Mouse (Mus musculus): Measurements from ENCODE around the gene Nrip1. TPM values are rescaled to one million over a fixed set of nuclear protein-coding genes. Genes with fewer than 3 reads are reported as not detected.

Nrip1 gene
- total and polyA plus RNA-seq, 3 experiments = not detected

DNA sequence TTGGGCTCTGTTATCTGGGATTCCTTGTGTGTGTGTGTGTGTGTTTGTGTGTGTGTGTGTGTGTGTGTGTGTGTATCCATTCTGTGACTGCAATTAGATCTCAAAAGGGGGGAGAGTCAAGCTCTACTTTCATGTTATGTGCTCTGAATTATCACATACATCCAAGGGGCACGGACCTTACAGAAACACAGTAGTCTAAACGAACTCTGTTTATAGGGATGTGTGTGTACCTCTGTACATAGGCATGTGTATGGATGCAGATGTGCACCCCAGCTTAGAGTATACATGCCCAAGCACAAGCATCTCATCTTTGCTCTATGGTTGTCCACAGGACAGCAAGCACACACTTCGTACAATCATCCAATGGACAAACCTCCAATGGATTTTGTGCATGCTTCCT lies 98.0 kb downstream of the Nrip1 start:
- TF ChIP-seq IRF4 (IDR thresholded peaks at IDR 0.05; ENCODE audit: low read depth, low read length) (no peak), ZNF384 (IDR thresholded peaks at IDR 0.05; ENCODE audit: low read depth, low read length) (no peak), SIN3A (IDR thresholded peaks at IDR 0.05; ENCODE audit: low read length) (no peak), TCF12 (IDR thresholded peaks at IDR 0.05; ENCODE audit: low read depth, low read length) (no peak), ZMIZ1 (IDR thresholded peaks at IDR 0.05; ENCODE audit: low read depth, low read length) (no peak), KAT2A (IDR thresholded peaks at IDR 0.05; ENCODE audit: insufficient replicate concordance, low read length) (no peak), BHLHE40 (IDR thresholded peaks at IDR 0.05; ENCODE audit: low read depth, low read length) (no peak), PAX5 (IDR thresholded peaks at IDR 0.05; ENCODE audit: low read length) (no peak), EP300 (IDR thresholded peaks at IDR 0.05; ENCODE audit: low read length) (no peak), MEF2A (IDR thresholded peaks at IDR 0.05; ENCODE audit: borderline replicate concordance, low read depth, low read length) (no peak), CTCF (conservative IDR thresholded peaks at IDR 0.05 in 1 of 2, IDR thresholded peaks at IDR 0.05 in 1 of 2; ENCODE audit: low read depth in 2 of 2, low read length in 2 of 2) (no peak), ETS1 (conservative IDR thresholded peaks at IDR 0.05; ENCODE audit: low read depth, low read length) (no peak), NRF1 (IDR thresholded peaks at IDR 0.05; ENCODE audit: low read depth, low read length) (no peak), USF1 (IDR thresholded peaks at IDR 0.05; ENCODE audit: low read depth, low read length) (no peak), NELFE (IDR thresholded peaks at IDR 0.05; ENCODE audit: low read depth, low read length) (no peak), HCFC1 (IDR thresholded peaks at IDR 0.05; ENCODE audit: low read depth, low read length) (no peak), JUN (IDR thresholded peaks at IDR 0.05; ENCODE audit: insufficient read depth, low read depth, low read length) (no peak), UBTF (IDR thresholded peaks at IDR 0.05; ENCODE audit: low read depth, low read length) (no peak), JUND (conservative IDR thresholded peaks at IDR 0.05; ENCODE audit: low read depth, low read length) (no peak)
- Histone ChIP-seq H3K4me1 (ENCODE audit: control insufficient read depth in 1 of 2, insufficient read depth in 2 of 2) (no peaks in the 10 kb centered on the region), H3K9ac (ENCODE audit: insufficient read depth, low read depth) (no peak overlapping the region), H3K4me3 (replicated peaks in 1 of 3; ENCODE audit: low read depth in 2 of 3, low read length in 2 of 3, poor library complexity in 1 of 3) (no peak overlapping the region), H3K79me2 (replicated peaks; ENCODE audit: control insufficient read depth, extremely low read depth, insufficient read depth, poor library complexity, severe bottlenecking) (no peaks in the 10 kb centered on the region), H3K27me3 (replicated peaks) (no peaks in the 10 kb centered on the region), H3K27ac (ENCODE audit: insufficient read depth, low read depth) (no peak overlapping the region), H3K4me2 (ENCODE audit: insufficient read depth, low read depth, poor library complexity, severe bottlenecking) (no peak overlapping the region), H3K36me3 (replicated peaks in 1 of 2; ENCODE audit: control insufficient read depth in 1 of 2, insufficient read depth in 1 of 2, low read length in 1 of 2) (no peaks in the 10 kb centered on the region), H3K9me3 (replicated peaks; ENCODE audit: low read length) (peaks cover 62% of the 10 kb centered on the region)
- dilution Hi-C loops (cut with MboI; ENCODE audit: extremely low pct_ligation_motif_present, extremely low pct_unique_long_range_greater_than_20kb, low sequenced_read_pairs) (no loop called here), in situ Hi-C loops (cut with MboI; ENCODE audit: low pct_ligation_motif_present, low pct_unique_long_range_greater_than_20kb, low sequenced_read_pairs) (no loop called here)
- no peak for DNase-seq (ENCODE audit: extremely low read depth)

DNA sequence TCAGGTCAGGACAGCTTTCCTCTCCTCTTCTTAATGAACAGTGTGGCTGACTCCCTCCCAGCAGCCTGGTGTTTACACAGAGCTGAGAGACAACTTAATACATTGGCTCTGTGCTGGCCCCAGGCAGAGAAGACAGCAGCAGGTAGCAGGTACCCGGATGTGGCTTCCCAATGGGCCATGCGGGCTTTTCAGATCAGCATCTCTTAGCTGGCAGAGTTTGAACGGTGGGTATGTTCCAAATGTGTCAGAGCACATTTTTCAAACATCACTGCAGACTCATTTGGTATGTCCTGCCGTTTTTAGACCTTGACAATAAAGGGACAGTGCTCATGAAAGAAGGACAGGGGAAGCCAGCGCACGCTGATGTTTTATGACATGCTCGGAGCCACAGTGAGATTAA lies 98.5 kb downstream of the Nrip1 start:
- Histone ChIP-seq H3K27ac (ENCODE audit: insufficient read depth, low read depth) (no peak overlapping the region), H3K9ac (ENCODE audit: insufficient read depth, low read depth) (no peak overlapping the region), H3K36me3 (replicated peaks in 1 of 2; ENCODE audit: control insufficient read depth in 1 of 2, insufficient read depth in 1 of 2, low read length in 1 of 2) (no peaks in the 10 kb centered on the region), H3K79me2 (replicated peaks; ENCODE audit: control insufficient read depth, extremely low read depth, insufficient read depth, poor library complexity, severe bottlenecking) (no peaks in the 10 kb centered on the region), H3K4me2 (ENCODE audit: insufficient read depth, low read depth, poor library complexity, severe bottlenecking) (no peak overlapping the region), H3K4me1 (ENCODE audit: control insufficient read depth in 1 of 2, insufficient read depth in 2 of 2) (no peaks in the 10 kb centered on the region), H3K4me3 (replicated peaks in 1 of 3; ENCODE audit: low read depth in 2 of 3, low read length in 2 of 3, poor library complexity in 1 of 3) (no peak overlapping the region), H3K27me3 (replicated peaks) (no peaks in the 10 kb centered on the region), H3K9me3 (replicated peaks; ENCODE audit: low read length) (peaks cover 62% of the 10 kb centered on the region)
- in situ Hi-C loops (cut with MboI; ENCODE audit: low pct_ligation_motif_present, low pct_unique_long_range_greater_than_20kb, low sequenced_read_pairs) (no loop called here), dilution Hi-C loops (cut with MboI; ENCODE audit: extremely low pct_ligation_motif_present, extremely low pct_unique_long_range_greater_than_20kb, low sequenced_read_pairs) (no loop called here)
- TF ChIP-seq SIN3A (IDR thresholded peaks at IDR 0.05; ENCODE audit: low read length) (no peak), ETS1 (conservative IDR thresholded peaks at IDR 0.05; ENCODE audit: low read depth, low read length) (no peak), MYC (IDR thresholded peaks at IDR 0.05; ENCODE audit: low read depth, low read length) (no peak), NELFE (IDR thresholded peaks at IDR 0.05; ENCODE audit: low read depth, low read length) (no peak), JUN (IDR thresholded peaks at IDR 0.05; ENCODE audit: insufficient read depth, low read depth, low read length) (no peak), SMC3 (IDR thresholded peaks at IDR 0.05; ENCODE audit: low read depth, low read length) (no peak), POLR2A (IDR thresholded peaks at IDR 0.05; ENCODE audit: low read depth, low read length) (no peak), RAD21 (IDR thresholded peaks at IDR 0.05; ENCODE audit: low read depth, low read length) (no peak), ELF1 (IDR thresholded peaks at IDR 0.05; ENCODE audit: low read depth, low read length) (no peak), MAZ (IDR thresholded peaks at IDR 0.05; ENCODE audit: low read depth, low read length) (no peak), E2F4 (IDR thresholded peaks at IDR 0.05; ENCODE audit: insufficient replicate concordance, low read depth, low read length) (no peak), KAT2A (IDR thresholded peaks at IDR 0.05; ENCODE audit: insufficient replicate concordance, low read length) (no peak)
- no peak for DNase-seq (ENCODE audit: extremely low read depth)

All from CH12.LX (cell line).